Mouse (Mus musculus): ENCODE data around the gene Sema5a.

- no peak for TF ChIP-seq CTCF (conservative IDR thresholded peaks at IDR 0.05 in 1 of 2, IDR thresholded peaks at IDR 0.05 in 1 of 2; ENCODE audit: low read depth in 2 of 2, low read length in 2 of 2)
- no peak for TF ChIP-seq ZC3H11A (IDR thresholded peaks at IDR 0.05; ENCODE audit: low read depth, low read length)
- TF ChIP-seq ZKSCAN1 (IDR thresholded peaks at IDR 0.05; ENCODE audit: borderline replicate concordance, low read depth, low read length) = no peak
- TF ChIP-seq ELF1 (IDR thresholded peaks at IDR 0.05; ENCODE audit: low read depth, low read length) = no peak
- no peak for TF ChIP-seq SMC3 (IDR thresholded peaks at IDR 0.05; ENCODE audit: low read depth, low read length)
- no peak for TF ChIP-seq MEF2A (IDR thresholded peaks at IDR 0.05; ENCODE audit: borderline replicate concordance, low read depth, low read length)
These were observed 108.9 kb downstream of the Sema5a start for GRCm38 (mm10) chr15:32353513-32353912.

Measured in CH12.LX (cell line).